Mouse (Mus musculus) testis, adult 2 months (tissue): Measurements from ENCODE around the gene 1110032F04Rik.

Source experiments
- CTCF ChIP-seq: fragments of 200-500 bp; IDR thresholded peaks from 2 replicates; pipeline ENCODE4 v1.5.1; 2012; ENCODE audit warnings: low read depth, mild to moderate bottlenecking, inconsistent platforms, low read length, moderate library complexity; ENCODE audit not compliant: control insufficient read depth, insufficient read depth, insufficient replicate concordance
- POLR2A ChIP-seq: fragments of 200-500 bp; IDR thresholded peaks from 2 replicates; pipeline ENCODE4 v1.6.1; 2012; ENCODE audit warnings: low read depth, mild to moderate bottlenecking, inconsistent platforms, low read length, moderate library complexity; ENCODE audit not compliant: control insufficient read depth

DNA sequence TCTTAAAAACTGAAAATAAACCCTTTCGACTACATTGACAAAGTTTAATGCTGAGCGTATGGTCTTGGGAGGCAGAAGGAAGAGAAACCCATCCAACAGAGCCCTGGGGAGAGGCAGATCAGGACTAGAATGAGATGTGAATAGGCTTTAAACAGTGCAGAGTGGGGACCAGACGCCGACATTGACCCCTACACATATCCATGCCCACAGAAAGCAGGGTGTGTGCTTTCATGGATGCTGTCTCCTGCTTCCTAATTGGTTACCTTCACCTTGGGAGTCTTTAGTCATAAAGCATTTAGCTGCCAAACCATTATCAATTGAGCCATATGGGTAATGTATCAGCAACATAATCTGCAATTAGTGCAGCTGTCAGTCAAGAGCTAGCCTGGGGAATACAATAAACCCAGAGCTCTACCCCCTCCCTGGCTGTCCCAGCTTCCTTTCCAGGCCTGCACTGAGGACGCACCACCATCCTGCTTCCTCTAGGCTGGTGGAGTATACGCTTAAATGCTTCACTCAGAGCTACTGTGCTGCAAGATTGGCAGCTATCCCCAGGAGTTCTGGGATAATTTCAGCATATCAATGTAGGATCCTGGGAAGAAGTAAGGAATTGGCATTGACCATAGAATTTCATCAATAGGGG, 32.4 kb upstream of the 1110032F04Rik start:
- TF ChIP-seq CTCF = no peak
- no peak for TF ChIP-seq POLR2A
